Mouse (Mus musculus): ENCODE data around the gene Adcy9. TPM values are rescaled to one million over a fixed set of nuclear protein-coding genes. Genes with fewer than 3 reads are reported as not detected.

Gene Adcy9
- polyA plus RNA-seq, 1 experiment from 2014 or later = 0.55 TPM

DNA sequence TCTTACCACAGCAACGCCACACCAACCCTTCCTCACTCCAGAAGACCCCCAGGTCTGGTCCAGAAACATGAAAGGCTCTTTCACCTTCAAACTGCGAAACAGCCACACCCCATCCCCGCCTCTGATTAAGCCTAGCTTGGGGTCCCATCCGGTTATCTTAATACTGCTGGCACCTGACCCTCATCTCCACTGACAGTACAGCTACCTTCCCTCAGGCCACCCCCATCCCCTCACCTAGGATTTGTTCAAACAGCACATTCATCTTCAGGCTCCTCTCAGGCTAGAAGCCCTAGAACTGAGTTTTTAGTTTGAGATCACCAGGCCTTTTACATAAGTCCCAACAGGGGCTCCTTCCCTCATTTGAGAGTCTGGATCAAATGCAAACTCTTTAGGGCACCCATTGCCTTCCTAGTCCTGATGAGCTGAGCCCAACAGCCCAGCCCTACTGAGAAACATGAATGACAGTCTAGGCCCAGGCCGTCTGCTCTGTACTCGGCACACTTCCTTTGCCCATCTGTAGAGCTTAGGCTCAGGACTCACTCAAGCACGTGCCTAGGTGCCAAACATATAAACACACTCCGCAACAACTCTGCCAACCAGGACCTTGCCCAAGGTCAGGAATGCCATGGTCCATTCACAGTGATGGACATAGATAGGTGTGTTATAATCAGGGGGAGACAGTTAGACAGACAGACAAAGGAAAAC is 5.3 kb downstream of the Adcy9 start:
- Histone ChIP-seq H3K36me3 (no peaks in the 10 kb centered on the region), H3K4me3 (no peak overlapping the region), H3K9me3 (no peaks in the 10 kb centered on the region), H3K27ac (no peak overlapping the region), H3K4me1 (peaks cover 21% of the 10 kb centered on the region), H3K27me3 (ENCODE audit: insufficient read depth, poor library complexity, severe bottlenecking) (peaks cover 81% of the 10 kb centered on the region)
- DNase-seq (ENCODE audit: low spot score) = no peak
- 74% methylated on average over 8 of the region's 8 CpGs for WGBS

DNA sequence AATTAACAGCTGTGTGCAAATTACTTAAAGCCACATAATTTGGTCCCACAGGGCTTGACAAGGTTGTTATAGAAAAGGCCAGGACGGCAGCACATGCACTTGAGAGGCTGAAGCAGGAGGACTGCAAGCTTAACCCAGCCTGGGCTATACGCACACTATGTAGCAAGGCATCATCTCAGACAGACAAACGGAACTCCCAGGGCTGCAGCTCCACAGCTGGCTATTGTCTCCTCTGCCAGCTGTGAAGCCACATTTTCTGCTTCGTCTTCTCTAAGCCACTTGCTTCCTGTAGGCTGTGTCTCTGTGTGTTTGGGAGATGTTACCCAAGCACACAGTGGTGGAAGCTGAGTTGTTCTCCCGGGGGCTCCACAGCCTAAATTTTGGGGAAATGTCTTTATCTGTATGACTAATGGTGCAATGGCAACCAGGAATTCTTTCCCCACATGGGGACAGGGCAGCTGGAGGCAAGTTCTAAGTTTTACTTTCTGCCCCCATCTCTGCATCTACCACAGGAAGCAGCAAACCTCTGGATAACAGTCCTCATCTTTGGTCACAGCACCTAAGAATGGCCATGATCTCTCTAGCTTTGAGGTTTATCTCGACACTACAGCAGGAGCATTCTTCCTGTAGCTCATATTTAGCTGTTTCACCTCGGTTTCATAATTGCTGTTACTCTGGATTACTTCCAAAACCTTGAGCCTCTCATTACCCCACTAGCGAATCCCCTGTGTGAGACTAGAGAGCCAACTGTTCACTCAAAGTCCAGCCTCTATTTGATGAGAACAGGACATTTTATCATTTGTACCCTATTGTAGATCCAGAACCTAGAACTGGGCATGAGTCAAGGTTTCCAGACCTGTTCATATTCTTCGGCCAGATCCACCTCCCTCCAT is 6.1 kb downstream of the Adcy9 start:
- no peaks in the 10 kb centered on the region for H3K9me3 ChIP-seq
- H3K36me3 ChIP-seq = no peaks in the 10 kb centered on the region
- no peak for DNase-seq (ENCODE audit: low spot score)
- H3K27me3 ChIP-seq (ENCODE audit: insufficient read depth, poor library complexity, severe bottlenecking) = peaks cover 79% of the 10 kb centered on the region
- peaks cover 13% of the 10 kb centered on the region for H3K4me1 ChIP-seq
- no peak overlapping the region for H3K27ac ChIP-seq
- no peak overlapping the region for H3K4me3 ChIP-seq
- WGBS = 67% methylated on average over 9 of the region's 9 CpGs

DNA sequence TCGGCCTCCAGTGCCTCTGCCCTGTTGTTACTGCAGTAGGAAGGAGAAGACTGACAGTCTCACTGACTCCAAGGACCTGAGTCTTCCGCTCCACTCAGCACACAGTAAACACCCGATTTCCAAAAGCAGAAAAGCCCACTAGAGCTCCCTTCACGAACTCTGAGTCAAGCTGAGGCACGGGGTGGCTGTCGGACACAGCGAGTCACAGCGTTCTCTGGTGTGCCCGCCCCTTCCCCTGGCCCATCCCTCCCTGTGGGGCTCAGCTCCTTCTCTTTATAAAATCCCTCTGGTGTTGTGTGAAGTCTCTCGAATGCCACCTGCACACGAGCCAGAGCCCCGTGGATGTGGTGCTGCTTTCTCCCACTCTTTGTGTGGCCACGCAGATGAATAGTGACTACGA is 7.0 kb downstream of the Adcy9 start:
- Histone ChIP-seq H3K9me3 (no peaks in the 10 kb centered on the region), H3K27ac (no peak overlapping the region), H3K4me1 (peaks cover 10% of the 10 kb centered on the region; the same call in 1 of the 2 replicates), H3K36me3 (no peaks in the 10 kb centered on the region), H3K4me3 (no peak overlapping the region), H3K27me3 (ENCODE audit: insufficient read depth, poor library complexity, severe bottlenecking) (peaks cover 70% of the 10 kb centered on the region)
- 47% methylated on average over 14 of the region's 14 CpGs for WGBS
- no peak for DNase-seq (ENCODE audit: low spot score)

DNA sequence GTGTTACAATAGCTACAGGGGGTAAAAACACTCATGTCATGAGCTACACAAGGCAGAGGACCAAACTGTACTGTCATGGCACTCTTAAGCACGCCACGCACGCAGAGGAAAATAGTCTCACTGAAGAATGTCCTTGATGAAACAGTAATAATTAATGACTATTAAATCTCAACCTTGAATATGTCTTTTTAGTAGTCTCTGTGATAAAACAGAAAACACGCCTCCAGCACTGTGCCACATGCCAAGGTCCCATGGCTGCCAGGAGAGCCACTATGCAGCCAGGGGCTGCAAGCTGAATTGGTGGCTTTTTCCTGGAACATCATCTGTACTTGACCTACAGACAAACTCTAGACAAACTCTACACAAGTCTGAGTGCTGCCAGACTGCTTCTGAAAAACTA is 8.0 kb downstream of the Adcy9 start:
- H3K4me3 ChIP-seq = no peak overlapping the region
- peaks cover 60% of the 10 kb centered on the region for H3K27me3 ChIP-seq (ENCODE audit: insufficient read depth, poor library complexity, severe bottlenecking)
- no peaks in the 10 kb centered on the region for H3K9me3 ChIP-seq
- H3K27ac ChIP-seq = no peak overlapping the region
- H3K4me1 ChIP-seq = 0 out of 2 replicates have a peak, but pooled peaks cover 9% of the 10 kb centered on the region
- DNase-seq (ENCODE audit: low spot score) = no peak
- 79% methylated on average over 4 of the region's 4 CpGs for WGBS
- no peaks in the 10 kb centered on the region for H3K36me3 ChIP-seq

DNA sequence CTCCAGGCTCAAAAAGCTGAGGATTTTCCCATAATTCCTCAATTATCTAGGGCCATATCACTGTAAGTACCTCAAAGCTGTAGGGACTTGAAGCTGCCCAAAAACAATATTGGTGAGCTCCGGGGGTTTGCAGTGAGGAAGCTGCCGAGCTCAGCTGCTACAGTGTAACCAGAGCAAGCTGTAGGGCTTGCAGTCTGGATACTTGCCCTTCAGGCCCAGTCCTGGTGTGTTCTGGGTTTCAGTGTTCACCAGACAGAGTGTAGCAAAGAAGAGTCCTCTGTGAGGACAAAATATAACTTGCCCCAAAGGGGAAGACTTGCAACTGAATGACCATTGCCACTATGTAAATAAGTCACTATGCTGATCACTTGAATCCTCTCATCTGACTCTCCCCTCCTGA is 9.0 kb downstream of the Adcy9 start:
- Histone ChIP-seq H3K4me1 (peaks cover 14% of the 10 kb centered on the region; the same call in 1 of the 2 replicates), H3K27ac (no peak overlapping the region), H3K9me3 (no peaks in the 10 kb centered on the region), H3K27me3 (ENCODE audit: insufficient read depth, poor library complexity, severe bottlenecking) (peaks cover 50% of the 10 kb centered on the region), H3K36me3 (no peaks in the 10 kb centered on the region), H3K4me3 (no peak overlapping the region)
- DNase-seq (ENCODE audit: low spot score) = no peak
- WGBS = 53% methylated on average over 2 of the region's 2 CpGs

DNA sequence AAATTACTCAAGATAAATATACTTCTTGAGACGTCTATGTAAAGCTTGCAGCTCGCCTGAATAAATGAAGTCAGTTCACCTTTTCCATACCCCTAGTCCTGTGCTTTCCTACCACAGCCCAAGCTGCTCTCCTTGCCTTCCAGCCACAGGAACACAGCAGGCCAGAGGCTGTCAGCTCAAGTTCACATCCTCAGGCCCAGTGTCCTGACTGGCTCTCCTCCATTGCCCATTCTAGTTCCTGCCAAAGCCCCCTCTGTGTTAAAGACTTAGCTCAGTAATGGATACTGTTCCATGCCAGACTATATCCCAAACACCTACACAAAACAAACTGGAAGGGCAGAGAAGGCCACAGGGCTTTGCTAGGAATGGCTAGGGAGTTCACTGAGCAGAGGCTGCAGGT is 12.8 kb downstream of the Adcy9 start:
- H3K9me3 ChIP-seq = no peaks in the 10 kb centered on the region
- 70% methylated on average over 2 of the region's 2 CpGs for WGBS
- H3K4me1 ChIP-seq = peaks cover 15% of the 10 kb centered on the region
- H3K27ac ChIP-seq = no peak overlapping the region
- no peak for DNase-seq (ENCODE audit: low spot score)
- H3K4me3 ChIP-seq = no peak overlapping the region
- no peaks in the 10 kb centered on the region for H3K36me3 ChIP-seq
- peaks cover 14% of the 10 kb centered on the region for H3K27me3 ChIP-seq (ENCODE audit: insufficient read depth, poor library complexity, severe bottlenecking)

DNA sequence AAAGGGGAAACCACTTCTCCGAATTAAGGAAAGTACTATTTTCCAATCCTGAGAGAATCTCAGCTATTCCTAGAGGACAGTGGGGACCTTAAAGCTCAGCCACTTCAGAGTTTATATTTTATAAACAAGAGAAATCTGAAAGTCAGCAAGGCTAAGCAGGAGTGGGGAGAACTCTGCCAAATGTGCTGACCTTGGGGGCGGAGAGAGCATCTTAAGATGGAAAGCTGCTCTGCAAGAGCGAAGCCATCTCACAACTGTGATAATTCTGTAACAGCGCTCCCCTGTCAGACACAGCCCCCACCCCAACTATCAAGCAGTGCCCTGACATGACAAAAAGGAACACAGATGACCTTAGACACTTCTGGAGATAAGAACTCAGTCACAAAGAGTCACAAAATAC is 13.6 kb downstream of the Adcy9 start:
- DNase-seq (ENCODE audit: low spot score) = no peak
- no peak overlapping the region for H3K27ac ChIP-seq
- no peaks in the 10 kb centered on the region for H3K9me3 ChIP-seq
- peaks cover 15% of the 10 kb centered on the region for H3K4me1 ChIP-seq
- H3K4me3 ChIP-seq = no peak overlapping the region
- peaks cover 9% of the 10 kb centered on the region; the same call in 1 of the 2 replicates for H3K27me3 ChIP-seq (ENCODE audit: insufficient read depth, poor library complexity, severe bottlenecking)
- H3K36me3 ChIP-seq = no peaks in the 10 kb centered on the region
- 52% methylated on average over 4 of the region's 4 CpGs for WGBS

DNA sequence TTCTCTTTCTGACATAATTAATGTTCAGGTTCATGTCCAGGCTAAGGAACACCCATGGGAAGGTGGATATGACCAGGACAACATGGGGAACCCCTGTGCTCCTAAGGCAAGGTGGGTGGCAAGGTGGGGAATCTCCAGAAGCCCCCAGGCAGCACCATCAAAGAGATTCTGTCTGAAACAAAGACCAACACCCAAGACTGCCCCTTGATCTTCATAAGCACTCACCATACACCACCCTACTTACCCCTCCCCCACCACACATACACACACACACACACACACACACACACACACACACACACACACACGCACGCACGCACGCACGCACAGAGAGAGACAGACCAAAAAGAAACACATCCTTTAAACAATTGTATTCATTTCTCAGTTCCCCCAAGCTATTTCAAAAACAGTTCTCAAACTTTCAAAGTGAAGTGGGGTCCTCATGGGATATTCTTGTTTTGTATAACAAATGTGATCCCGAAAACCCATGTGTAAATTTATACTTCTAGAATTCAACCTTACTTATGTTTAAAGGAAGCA is 14.2 kb downstream of the Adcy9 start:
- Histone ChIP-seq H3K27ac (no peak overlapping the region), H3K9me3 (no peaks in the 10 kb centered on the region), H3K4me3 (no peak overlapping the region), H3K4me1 (peaks cover 18% of the 10 kb centered on the region), H3K36me3 (no peaks in the 10 kb centered on the region), H3K27me3 (ENCODE audit: insufficient read depth, poor library complexity, severe bottlenecking) (peaks cover 9% of the 10 kb centered on the region; the same call in 1 of the 2 replicates)
- WGBS = 92% methylated on average over 6 of the region's 6 CpGs
- no peak for DNase-seq (ENCODE audit: low spot score)

DNA sequence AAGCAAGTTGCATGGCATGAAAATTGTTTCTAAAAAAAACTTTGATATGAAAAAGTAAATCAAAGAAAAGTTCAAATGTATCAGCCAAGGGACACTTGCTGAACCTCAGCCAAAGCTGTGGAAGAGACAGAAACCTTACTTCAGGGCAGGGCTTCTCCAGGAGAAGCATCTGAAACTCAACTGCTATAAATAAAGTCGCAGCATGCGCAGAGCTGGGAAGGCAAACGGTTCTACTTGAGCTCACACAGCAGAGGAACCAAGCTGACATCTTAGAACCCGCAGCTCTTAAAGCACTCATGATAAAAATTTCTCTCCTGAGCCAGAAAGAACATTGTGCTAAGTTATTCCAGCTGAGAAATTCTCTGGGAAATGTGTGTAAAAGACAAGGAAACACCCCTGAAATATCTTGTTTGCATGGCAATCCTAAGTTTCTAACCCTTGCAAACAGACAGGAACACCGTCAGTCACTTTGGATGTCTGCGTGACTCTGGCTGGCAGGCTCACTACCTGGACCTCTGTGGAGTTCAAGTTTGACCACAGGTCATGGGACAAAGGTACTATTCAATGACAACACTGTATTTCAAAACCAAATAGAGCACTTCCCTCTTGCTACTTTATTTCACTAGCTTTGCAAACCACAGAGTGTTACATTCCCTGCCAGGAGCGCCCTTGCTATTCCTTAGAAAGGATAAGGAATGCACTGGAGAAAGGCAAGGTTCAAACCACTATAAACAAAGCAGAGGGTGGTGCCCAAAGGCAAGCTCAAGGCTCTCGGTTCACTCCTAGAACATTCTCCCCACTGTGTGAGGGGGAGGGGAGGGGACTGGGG is 15.2 kb downstream of the Adcy9 start:
- Histone ChIP-seq H3K36me3 (no peaks in the 10 kb centered on the region), H3K27me3 (ENCODE audit: insufficient read depth, poor library complexity, severe bottlenecking) (peaks cover 4% of the 10 kb centered on the region; the same call in 1 of the 2 replicates), H3K9me3 (no peaks in the 10 kb centered on the region), H3K4me1 (peaks cover 22% of the 10 kb centered on the region), H3K4me3 (no peak overlapping the region), H3K27ac (no peak overlapping the region)
- 53% methylated on average over 8 of the region's 8 CpGs for WGBS
- no peak for DNase-seq (ENCODE audit: low spot score)

DNA sequence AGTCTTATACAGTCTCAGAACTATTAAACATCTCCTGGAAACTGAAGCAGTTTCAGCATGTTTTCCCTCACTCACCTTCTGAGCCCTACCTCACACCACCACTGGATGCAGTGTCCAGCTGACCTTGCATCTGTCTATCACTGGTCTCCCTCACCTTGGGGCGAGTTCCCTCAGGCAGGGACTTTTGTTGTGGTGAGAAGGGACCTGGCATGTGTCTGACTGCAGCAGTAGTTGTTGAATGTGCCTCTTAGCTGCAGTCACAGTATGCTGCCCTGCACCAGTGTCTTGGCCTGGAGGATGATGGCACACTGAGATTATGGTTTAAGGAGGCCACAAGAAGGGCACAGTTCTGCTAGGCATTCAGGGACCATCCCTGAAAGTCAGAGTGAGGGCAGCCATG is 19.2 kb downstream of the Adcy9 start:
- WGBS = 55% methylated on average over 1 of the region's 1 CpGs

DNA sequence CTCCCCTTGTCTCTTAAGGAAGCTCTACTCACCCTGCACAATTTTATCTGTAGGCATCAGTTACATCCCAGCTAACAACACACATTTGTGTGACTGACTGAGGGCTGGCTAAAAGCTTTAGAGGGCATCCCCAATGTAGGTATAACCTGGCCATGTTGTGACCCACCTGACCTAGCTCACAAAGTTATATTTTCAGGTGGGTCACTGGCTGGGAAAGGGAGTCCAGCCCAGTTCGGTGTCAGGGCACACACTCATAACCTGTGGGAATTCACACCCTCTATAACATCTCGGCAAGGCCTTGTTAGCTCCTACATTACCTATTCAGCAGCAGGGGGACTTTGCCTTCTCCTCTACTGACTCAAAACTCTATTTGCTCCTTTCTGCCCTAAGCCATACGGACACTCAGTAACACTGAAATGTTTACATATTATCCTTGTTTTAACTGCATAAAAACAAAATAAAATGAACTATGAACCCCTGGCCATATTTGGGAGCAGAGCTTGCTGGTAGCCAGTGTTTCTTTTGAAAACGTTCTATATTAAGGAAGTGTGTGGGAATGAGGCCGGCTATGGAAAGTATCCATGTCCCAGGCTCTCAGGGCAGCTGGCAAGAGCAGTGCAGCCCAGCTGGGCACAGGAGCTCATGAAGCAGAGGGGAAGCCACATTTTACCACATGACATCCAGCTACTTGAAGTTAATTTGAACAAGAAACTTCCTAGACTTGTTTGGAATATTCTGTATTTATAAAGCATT is 20.7 kb downstream of the Adcy9 start:
- no peaks in the 10 kb centered on the region for H3K36me3 ChIP-seq
- H3K27me3 ChIP-seq (ENCODE audit: insufficient read depth, poor library complexity, severe bottlenecking) = no peaks in the 10 kb centered on the region
- H3K4me3 ChIP-seq = no peak overlapping the region
- DNase-seq (ENCODE audit: low spot score) = no peak
- 69% methylated on average over 5 of the region's 5 CpGs for whole genome bisulfite sequencing
- 0 out of 2 replicates have a peak, but pooled peaks cover 11% of the 10 kb centered on the region for H3K4me1 ChIP-seq
- no peak overlapping the region for H3K27ac ChIP-seq
- H3K9me3 ChIP-seq = no peaks in the 10 kb centered on the region

More for the DNA sequence above, 19.2 kb downstream of the Adcy9 start:
- H3K27ac ChIP-seq = no peak overlapping the region
- H3K4me1 ChIP-seq = peaks cover 15% of the 10 kb centered on the region; the same call in 1 of the 2 replicates
- DNase-seq (ENCODE audit: low spot score) = no peak
- H3K4me3 ChIP-seq = no peak overlapping the region
- H3K36me3 ChIP-seq = no peaks in the 10 kb centered on the region
- no peaks in the 10 kb centered on the region for H3K9me3 ChIP-seq
- no peaks in the 10 kb centered on the region for H3K27me3 ChIP-seq (ENCODE audit: insufficient read depth, poor library complexity, severe bottlenecking)

DNA sequence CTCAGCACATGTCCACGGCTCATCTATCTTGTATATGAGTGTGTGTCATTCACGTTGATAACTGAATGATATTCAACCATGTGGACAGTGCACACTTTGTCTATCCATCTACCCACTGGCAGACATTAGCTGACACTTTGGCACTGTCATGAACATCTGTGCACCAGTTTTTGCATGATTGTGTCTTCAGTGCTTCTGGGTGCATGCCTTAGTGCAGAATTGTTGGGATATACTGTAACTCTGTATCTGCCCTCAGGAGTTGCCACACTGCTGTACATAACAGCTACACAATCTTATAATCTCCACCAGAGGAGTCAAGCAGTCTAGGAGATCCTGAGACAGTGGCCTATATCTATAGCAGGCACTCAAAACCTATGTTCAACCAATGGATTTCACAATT is 21.5 kb downstream of the Adcy9 start:
- Histone ChIP-seq H3K27ac (no peak overlapping the region), H3K27me3 (ENCODE audit: insufficient read depth, poor library complexity, severe bottlenecking) (no peaks in the 10 kb centered on the region), H3K36me3 (no peaks in the 10 kb centered on the region), H3K4me3 (no peak overlapping the region), H3K4me1 (0 out of 2 replicates have a peak, but pooled peaks cover 11% of the 10 kb centered on the region), H3K9me3 (no peaks in the 10 kb centered on the region)
- DNase-seq (ENCODE audit: low spot score) = no peak
- WGBS = 44% methylated on average over 2 of the region's 2 CpGs
